ENCODE assay signal across 9 mouse cellular contexts in the genomic region with DNA sequence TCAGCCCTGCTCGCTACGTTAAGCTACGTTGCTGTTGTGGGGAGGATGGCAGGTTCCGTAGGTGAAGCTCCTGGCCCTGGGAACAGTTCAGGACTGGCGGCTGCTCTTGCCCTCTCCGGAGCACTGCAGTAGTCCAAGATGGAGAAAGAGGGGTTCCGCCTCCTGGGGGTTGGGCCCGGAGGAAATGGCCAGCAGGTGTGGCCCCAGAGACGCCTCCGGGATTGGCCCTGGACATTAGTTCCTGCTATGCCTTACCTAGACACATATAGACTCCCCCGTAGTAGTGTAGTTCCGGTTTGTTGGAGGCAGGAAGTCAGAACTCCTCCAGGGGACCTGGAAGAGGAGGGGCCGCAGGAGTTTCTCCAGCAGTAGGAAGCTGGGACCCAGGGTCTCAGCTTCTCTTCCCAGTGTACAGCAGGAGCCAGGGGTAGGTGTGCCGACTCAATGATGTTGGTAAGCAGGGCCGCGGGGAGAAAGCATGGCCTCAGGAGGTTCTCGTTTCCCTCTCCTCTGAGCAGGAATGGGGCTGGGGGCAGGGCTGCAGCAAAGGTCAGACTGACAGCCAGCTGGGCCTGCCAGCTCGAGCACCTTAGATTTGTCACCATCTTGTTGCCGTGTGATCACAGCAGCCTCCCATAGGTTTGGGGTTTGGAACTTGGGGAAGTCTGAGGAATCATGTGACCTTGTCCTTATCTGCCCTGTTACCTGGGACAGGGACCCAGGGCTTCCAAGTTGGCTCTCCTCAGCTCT. TPM values are rescaled to one million over a fixed set of nuclear protein-coding genes. Genes with fewer than 3 reads are reported as not detected.
DNase-seq lines count a peak whose midpoint lies in the region; ATAC-seq and TF ChIP-seq lines count a peak whose summit lies in the region.
"Had no signal": no experiment of that assay in that cellular context is flagged by ENCODE, and none has a peak within 500 bp of the region (broad histone marks: within the 10 kb centered on the region; RNA-seq: fewer than 3 reads in every experiment).

No protein-coding gene starts in this region.

- no peak for DNase-seq in hindbrain, embryonic 10.5 days (ENCODE audit: low spot score)
- DNase-seq in hindbrain, embryonic 11.5 days (ENCODE audit: low spot score) = no peak
- no peak for DNase-seq in gastrocnemius, postnatal 36 days
- DNase-seq in gastrocnemius, postnatal 25 days = no peak
- DNase-seq in left cerebral cortex, adult 8-10 months (ENCODE audit: low spot score in 2 of 2) = no peak

- no peak overlapping the region for H3K9ac ChIP-seq in hindbrain, embryonic 11.5 days (ENCODE audit: low read depth, low read length)
- H3K9ac ChIP-seq in intestine, embryonic 16.5 days (ENCODE audit: low read depth, low read length) = peak overlapping the region; percentile 72

- TF ChIP-seq CTCF in bone marrow macrophage, adult 2 months (IDR thresholded peaks at IDR 0.05; ENCODE audit: low read depth, low read length) = no peak

- H3K27me3 ChIP-seq in hindbrain, embryonic 10.5 days (ENCODE audit: insufficient read depth, poor library complexity, severe bottlenecking) = peaks cover 5% of the 10 kb centered on the region; the same call in 1 of the 2 replicates
- no peaks in the 10 kb centered on the region for H3K27me3 ChIP-seq in hindbrain, embryonic 11.5 days (ENCODE audit: control insufficient read depth, insufficient read depth, low read length)
- no peaks in the 10 kb centered on the region for H3K27me3 ChIP-seq in intestine, embryonic 16.5 days (replicated peaks; ENCODE audit: control insufficient read depth, insufficient read depth, low read length)

- peak overlapping the region; percentile 74 for H3K27ac ChIP-seq in hindbrain, embryonic 10.5 days
- no peak overlapping the region for H3K27ac ChIP-seq in hindbrain, embryonic 11.5 days (ENCODE audit: low read depth, low read length)
- peak overlapping the region; percentile 7; the same call in 1 of the 2 replicates for H3K27ac ChIP-seq in bone marrow macrophage, adult 2 months (ENCODE audit: insufficient read depth, low read depth, low read length)
- peak overlapping the region; percentile 98 for H3K27ac ChIP-seq in intestine, embryonic 16.5 days (ENCODE audit: low read length)
- peak overlapping the region; percentile 10; the same call in 1 of the 2 replicates for H3K27ac ChIP-seq in macrophage
- H3K27ac ChIP-seq: neural tube, embryonic 12.5 days had no signal

- no peak overlapping the region for H3K4me2 ChIP-seq in hindbrain, embryonic 11.5 days (replicated peaks; ENCODE audit: low read depth, low read length)
- peak overlapping the region; percentile 57 for H3K4me2 ChIP-seq in intestine, embryonic 16.5 days (ENCODE audit: low read depth, low read length)

- H3K4me1 ChIP-seq in hindbrain, embryonic 10.5 days (replicated peaks) = peaks cover 72% of the 10 kb centered on the region
- peaks cover 17% of the 10 kb centered on the region for H3K4me1 ChIP-seq in hindbrain, embryonic 11.5 days (replicated peaks; ENCODE audit: control insufficient read depth, insufficient read depth, low read length)
- peaks cover 42% of the 10 kb centered on the region for H3K4me1 ChIP-seq in bone marrow macrophage, adult 2 months (ENCODE audit: control insufficient read depth, insufficient read depth, low read length)
- H3K4me1 ChIP-seq in intestine, embryonic 16.5 days (ENCODE audit: control insufficient read depth, insufficient read depth, low read length) = peaks cover 38% of the 10 kb centered on the region

- peaks cover 34% of the 10 kb centered on the region for H3K36me3 ChIP-seq in hindbrain, embryonic 10.5 days
- no peaks in the 10 kb centered on the region for H3K36me3 ChIP-seq in hindbrain, embryonic 11.5 days (ENCODE audit: control insufficient read depth, insufficient read depth, low read length)
- peaks cover 16% of the 10 kb centered on the region for H3K36me3 ChIP-seq in intestine, embryonic 16.5 days (ENCODE audit: control insufficient read depth, insufficient read depth, low read length)
- H3K36me3 ChIP-seq in macrophage (ENCODE audit: inconsistent target) = peaks cover 32% of the 10 kb centered on the region

- intact Hi-C loops in gastrocnemius, postnatal 36 days (cut with DNase I) = no loop called here

- H3K79me2 ChIP-seq in macrophage (ENCODE audit: inconsistent target) = peaks cover 61% of the 10 kb centered on the region

- 65% methylated on average over 19 of the region's 19 CpGs for WGBS in hindbrain, embryonic 10.5 days
- WGBS in hindbrain, embryonic 11.5 days = 67% methylated on average over 19 of the region's 19 CpGs
- WGBS in intestine, embryonic 16.5 days = 34% methylated on average over 19 of the region's 19 CpGs
- 10% methylated on average over 17 of the region's 19 CpGs for WGBS in macrophage (ENCODE audit: missing documents)

- no peaks in the 10 kb centered on the region for H3K9me3 ChIP-seq in hindbrain, embryonic 10.5 days
- H3K9me3 ChIP-seq in hindbrain, embryonic 11.5 days (ENCODE audit: control insufficient read depth, low read length) = no peaks in the 10 kb centered on the region
- no peaks in the 10 kb centered on the region for H3K9me3 ChIP-seq in intestine, embryonic 16.5 days (ENCODE audit: control insufficient read depth, low read length)
- H3K9me3 ChIP-seq: neural tube, embryonic 12.5 days had no signal

- TF ChIP-seq POLR2A in bone marrow macrophage, adult 2 months (IDR thresholded peaks at IDR 0.05; ENCODE audit: borderline replicate concordance, low read depth, low read length) = no peak

- H3K4me3 ChIP-seq in hindbrain, embryonic 10.5 days = no peak overlapping the region
- no peak overlapping the region for H3K4me3 ChIP-seq in hindbrain, embryonic 11.5 days (ENCODE audit: low read depth, low read length)
- no peak overlapping the region; the same call in 1 of the 2 replicates for H3K4me3 ChIP-seq in bone marrow macrophage, adult 2 months (ENCODE audit: insufficient read depth, low read length)
- peak overlapping the region; percentile 44 for H3K4me3 ChIP-seq in intestine, embryonic 16.5 days (ENCODE audit: low read length)
- peak overlapping the region; percentile 5; the same call in 1 of the 2 replicates for H3K4me3 ChIP-seq in macrophage (ENCODE audit: inconsistent target)
- H3K4me3 ChIP-seq: neural tube, embryonic 12.5 days had no signal

- ATAC-seq in hindbrain, embryonic 11.5 days (ENCODE audit: low FRiP score) = no peak
- ATAC-seq in intestine, embryonic 16.5 days = peak; percentile 64

RNA-seq across cellular contexts. Expression of a gene that starts 16.5 kb away (rescaled TPM):
- 1,124 and 1,374 TPM in 2 replicates for polyA plus RNA-seq in hindbrain, embryonic 10.5 days (2016; fragmentation: Nextera tagmentation; extraction: Ambion mirVana)
- polyA plus RNA-seq in hindbrain, embryonic 11.5 days (2014; fragmentation: Nextera tagmentation; extraction: Ambion mirVana) = 1,244 and 1,247 TPM in 2 replicates
- polyA plus RNA-seq in bone marrow macrophage, adult 2 months (2012; ENCODE audit: insufficient read depth, insufficient read length, missing spikeins) = 1,563 and 1,614 TPM in 2 replicates
- 1,506 and 1,615 TPM in 2 replicates for polyA plus RNA-seq in intestine, embryonic 16.5 days (2015; fragmentation: Nextera tagmentation; extraction: Ambion mirVana)
- 100 to 1,000 TPM in 3 of 26 experiments, 10 to 100 TPM in 23; 33.9 to 262 (median 61.4) TPM for total RNA-seq in macrophage (2018; cell fraction: chromatin; rRNA removed)
- 1,000 to 10,000 TPM in 11 of 26 experiments, 100 to 1,000 TPM in 15; 571 to 1,302 (median 885) TPM for total RNA-seq in macrophage (2018; cell fraction: cytosol; rRNA removed)
- total RNA-seq in macrophage (2018; cell fraction: nucleus; rRNA removed) = 100 to 1,000 TPM; 118 to 274 (median 175) TPM
- polyA plus RNA-seq in macrophage (2018) = 520 to 1,272 TPM (median 1,219 TPM) in 3 replicates
- 100 to 1,000 TPM; 533 to 598 TPM for total RNA-seq in gastrocnemius, postnatal 36 days (2021)
- 100 to 1,000 TPM; 558 to 572 TPM for total RNA-seq in gastrocnemius, postnatal 25 days (2021)
- 100 to 1,000 TPM; 188 to 223 (median 203) TPM for total RNA-seq in left cerebral cortex, adult 8-10 months (2022)

RNA-seq across cellular contexts. Expression of a gene that starts 22.2 kb away (rescaled TPM):
- 56.9 and 57.5 TPM in 2 replicates for polyA plus RNA-seq in hindbrain, embryonic 10.5 days (2016; fragmentation: Nextera tagmentation; extraction: Ambion mirVana)
- 31.8 and 39.4 TPM in 2 replicates for polyA plus RNA-seq in hindbrain, embryonic 11.5 days (2014; fragmentation: Nextera tagmentation; extraction: Ambion mirVana)
- 20.3 and 21.0 TPM in 2 replicates for polyA plus RNA-seq in bone marrow macrophage, adult 2 months (2012; ENCODE audit: insufficient read depth, insufficient read length, missing spikeins)
- polyA plus RNA-seq in intestine, embryonic 16.5 days (2015; fragmentation: Nextera tagmentation; extraction: Ambion mirVana) = 25.5 and 26.3 TPM in 2 replicates
- total RNA-seq in macrophage (2018; cell fraction: chromatin; rRNA removed) = 100 to 1,000 TPM in 19 of 26 experiments, 10 to 100 TPM in 7; 62.0 to 244 (median 110) TPM
- total RNA-seq in macrophage (2018; cell fraction: cytosol; rRNA removed) = 10 to 100 TPM; 10.0 to 31.8 (median 20.5) TPM
- total RNA-seq in macrophage (2018; cell fraction: nucleus; rRNA removed) = 10 to 100 TPM; 33.2 to 96.2 (median 57.2) TPM
- polyA plus RNA-seq in macrophage (2018) = 12.9 to 25.7 TPM (median 22.1 TPM) in 3 replicates
- total RNA-seq in gastrocnemius, postnatal 36 days (2021) = 10 to 100 TPM; 25.5 to 28.8 TPM
- total RNA-seq in gastrocnemius, postnatal 25 days (2021) = 10 to 100 TPM; 26.1 to 30.7 TPM
- total RNA-seq in left cerebral cortex, adult 8-10 months (2022) = 10 to 100 TPM; 60.7 to 71.6 (median 61.4) TPM

RNA-seq across cellular contexts. Expression of a gene that starts 36.3 kb away (rescaled TPM):
- polyA plus RNA-seq in hindbrain, embryonic 10.5 days (2016; fragmentation: Nextera tagmentation; extraction: Ambion mirVana) = 32.6 and 42.6 TPM in 2 replicates
- polyA plus RNA-seq in hindbrain, embryonic 11.5 days (2014; fragmentation: Nextera tagmentation; extraction: Ambion mirVana) = 9.0 and 10.1 TPM in 2 replicates
- 109 and 121 TPM in 2 replicates for polyA plus RNA-seq in bone marrow macrophage, adult 2 months (2012; ENCODE audit: insufficient read depth, insufficient read length, missing spikeins)
- polyA plus RNA-seq in intestine, embryonic 16.5 days (2015; fragmentation: Nextera tagmentation; extraction: Ambion mirVana) = 71.9 and 88.2 TPM in 2 replicates
- 100 to 1,000 TPM; 147 to 750 (median 196) TPM for total RNA-seq in macrophage (2018; cell fraction: chromatin; rRNA removed)
- 100 to 1,000 TPM in 5 of 26 experiments, 10 to 100 TPM in 21; 72.4 to 157 (median 88.1) TPM for total RNA-seq in macrophage (2018; cell fraction: cytosol; rRNA removed)
- total RNA-seq in macrophage (2018; cell fraction: nucleus; rRNA removed) = 100 to 1,000 TPM; 108 to 337 (median 136) TPM
- polyA plus RNA-seq in macrophage (2018) = 48.5 to 74.5 TPM (median 67.7 TPM) in 3 replicates
- total RNA-seq in gastrocnemius, postnatal 36 days (2021) = 10 to 100 TPM; 78.1 to 80.7 TPM
- total RNA-seq in gastrocnemius, postnatal 25 days (2021) = 10 to 100 TPM; 70.0 to 78.1 TPM
- total RNA-seq in left cerebral cortex, adult 8-10 months (2022) = 10 to 100 TPM; 18.3 to 27.8 (median 22.9) TPM

RNA-seq across cellular contexts. Expression of a gene that starts 58.3 kb away (rescaled TPM):
- polyA plus RNA-seq in hindbrain, embryonic 10.5 days (2016; fragmentation: Nextera tagmentation; extraction: Ambion mirVana) = 17.2 and 17.3 TPM in 2 replicates
- 21.3 and 23.1 TPM in 2 replicates for polyA plus RNA-seq in hindbrain, embryonic 11.5 days (2014; fragmentation: Nextera tagmentation; extraction: Ambion mirVana)
- 15.6 and 17.8 TPM in 2 replicates for polyA plus RNA-seq in bone marrow macrophage, adult 2 months (2012; ENCODE audit: insufficient read depth, insufficient read length, missing spikeins)
- 20.4 and 23.1 TPM in 2 replicates for polyA plus RNA-seq in intestine, embryonic 16.5 days (2015; fragmentation: Nextera tagmentation; extraction: Ambion mirVana)
- 10 to 100 TPM in 24 of 26 experiments, 1 to 10 TPM in 2; 6.2 to 80.4 (median 31.0) TPM for total RNA-seq in macrophage (2018; cell fraction: chromatin; rRNA removed)
- total RNA-seq in macrophage (2018; cell fraction: cytosol; rRNA removed) = 10 to 100 TPM in 4 of 26 experiments, 1 to 10 TPM in 22; 2.0 to 12.0 (median 7.2) TPM
- total RNA-seq in macrophage (2018; cell fraction: nucleus; rRNA removed) = 10 to 100 TPM in 25 of 26 experiments, 1 to 10 TPM in 1; 4.8 to 59.3 (median 25.2) TPM
- 6.7 to 11.2 TPM (median 7.2 TPM) in 3 replicates for polyA plus RNA-seq in macrophage (2018)
- total RNA-seq in gastrocnemius, postnatal 36 days (2021) = 10 to 100 TPM; 11.2 to 12.2 TPM
- 10 to 100 TPM; 13.8 to 14.1 TPM for total RNA-seq in gastrocnemius, postnatal 25 days (2021)
- 10 to 100 TPM; 27.1 to 38.6 (median 33.1) TPM for total RNA-seq in left cerebral cortex, adult 8-10 months (2022)

Comparison
In these comparisons a context has a peak if more than half of its experiments do, and no peak if none do; other contexts are left out.
1. H3K4me3 ChIP-seq: peak in intestine, embryonic 16.5 days (single experiment) and macrophage (single experiment); none in hindbrain, embryonic 10.5 days (single experiment), hindbrain, embryonic 11.5 days (single experiment) and bone marrow macrophage, adult 2 months (single experiment).